Mouse (Mus musculus): ENCODE results near the gene Irgm1.

- TF ChIP-seq POLR2A (IDR thresholded peaks at IDR 0.05; ENCODE audit: low read depth, low read length), result no peak
- no peak for TF ChIP-seq CTCF (IDR thresholded peaks at IDR 0.05; ENCODE audit: extremely low read depth, insufficient read length, insufficient replicate concordance, low read depth, low read length)
These were observed 47.1 kb downstream of the Irgm1 start for GRCm38 (mm10) chr11:48824311-48824830.
